Mouse (Mus musculus): ENCODE results near the gene Slc38a9. TPM values are rescaled to one million over a fixed set of nuclear protein-coding genes. Genes with fewer than 3 reads are reported as not detected.

Slc38a9 gene
- total and polyA plus RNA-seq, 2 experiments from 2014 or later: 7.6 to 10.7 TPM

- no peaks in the 10 kb centered on the region for H3K27me3 ChIP-seq (ENCODE audit: control insufficient read depth, insufficient read depth, low read length)
- H3K9ac ChIP-seq (replicated peaks; ENCODE audit: low read depth, low read length): no peak overlapping the region
- DNase-seq (ENCODE audit: low spot score) (peak; percentile 77), ATAC-seq (ENCODE audit: insufficient read depth, low read depth) (peak; percentile 63)
- no peak overlapping the region for H3K4me3 ChIP-seq (ENCODE audit: low read depth, low read length)
- TF ChIP-seq EP300 (IDR thresholded peaks at IDR 0.05; ENCODE audit: low read depth): no peak
- TF ChIP-seq CTCF (IDR thresholded peaks at IDR 0.05; ENCODE audit: low read depth): no peak
- peaks cover 4% of the 10 kb centered on the region; the same call in 1 of the 2 replicates for H3K9me3 ChIP-seq (replicated peaks; ENCODE audit: control insufficient read depth, low read length)
- no peaks in the 10 kb centered on the region for H3K4me1 ChIP-seq (ENCODE audit: control insufficient read depth, insufficient read depth)
- peak overlapping the region; percentile 78 for H3K27ac ChIP-seq (ENCODE audit: low read depth)
- no peak overlapping the region for H3K4me2 ChIP-seq (ENCODE audit: low read depth, low read length)
- no peaks in the 10 kb centered on the region for H3K36me3 ChIP-seq (replicated peaks; ENCODE audit: control insufficient read depth, insufficient read depth, low read length)
- 32% methylated on average over 11 of the region's 11 CpGs for WGBS
Observed at GRCm38 (mm10) chr13:112770528-112771328, 110.2 kb downstream of the Slc38a9 start.

GRCm38 (mm10) chr13:112771447-112772208 lies 111.1 kb downstream of the Slc38a9 start:
- Histone ChIP-seq H3K27ac (ENCODE audit: low read depth) (peak overlapping the region; percentile 78), H3K4me3 (ENCODE audit: low read depth, low read length) (no peak overlapping the region)

GRCm38 (mm10) chr13:112772252-112772651 lies 111.7 kb downstream of the Slc38a9 start:
- DNase-seq (ENCODE audit: low spot score): no peak
- no peaks in the 10 kb centered on the region for H3K9me3 ChIP-seq (replicated peaks; ENCODE audit: control insufficient read depth, low read length)
- H3K9ac ChIP-seq (replicated peaks; ENCODE audit: low read depth, low read length): no peak overlapping the region
- peak overlapping the region; percentile 65; the same call in 1 of the 2 replicates for H3K27ac ChIP-seq (ENCODE audit: low read depth)
- H3K36me3 ChIP-seq (replicated peaks; ENCODE audit: control insufficient read depth, insufficient read depth, low read length): no peaks in the 10 kb centered on the region
- no peak overlapping the region for H3K4me2 ChIP-seq (ENCODE audit: low read depth, low read length)
- no peak for ATAC-seq (ENCODE audit: insufficient read depth, low read depth)
- no peak for TF ChIP-seq CTCF (IDR thresholded peaks at IDR 0.05; ENCODE audit: low read depth)
- TF ChIP-seq EP300 (IDR thresholded peaks at IDR 0.05; ENCODE audit: low read depth): 0 out of 2 replicates have a peak, but pooled peaks have one; percentile 12
- no peaks in the 10 kb centered on the region for H3K27me3 ChIP-seq (ENCODE audit: control insufficient read depth, insufficient read depth, low read length)
- H3K4me1 ChIP-seq (ENCODE audit: control insufficient read depth, insufficient read depth): no peaks in the 10 kb centered on the region
- H3K4me3 ChIP-seq (ENCODE audit: low read depth, low read length): no peak overlapping the region
- WGBS: 59% methylated on average over 11 of the region's 11 CpGs

More at GRCm38 (mm10) chr13:112771447-112772208, 111.1 kb downstream of the Slc38a9 start:
- H3K27me3 ChIP-seq (ENCODE audit: control insufficient read depth, insufficient read depth, low read length): no peaks in the 10 kb centered on the region
- H3K36me3 ChIP-seq (replicated peaks; ENCODE audit: control insufficient read depth, insufficient read depth, low read length): no peaks in the 10 kb centered on the region
- TF ChIP-seq EP300 (IDR thresholded peaks at IDR 0.05; ENCODE audit: low read depth): peak; percentile 55; the same call in 1 of the 2 replicates
- no peak for TF ChIP-seq CTCF (IDR thresholded peaks at IDR 0.05; ENCODE audit: low read depth)
- ATAC-seq (ENCODE audit: insufficient read depth, low read depth): no peak
- no peaks in the 10 kb centered on the region for H3K4me1 ChIP-seq (ENCODE audit: control insufficient read depth, insufficient read depth)
- WGBS: 31% methylated on average over 15 of the region's 15 CpGs
- H3K9me3 ChIP-seq (replicated peaks; ENCODE audit: control insufficient read depth, low read length): peaks cover 4% of the 10 kb centered on the region; the same call in 1 of the 2 replicates
- no peak overlapping the region for H3K4me2 ChIP-seq (ENCODE audit: low read depth, low read length)
- DNase-seq (ENCODE audit: low spot score): no peak
- no peak overlapping the region for H3K9ac ChIP-seq (replicated peaks; ENCODE audit: low read depth, low read length)

- TF ChIP-seq CTCF (IDR thresholded peaks at IDR 0.05; ENCODE audit: low read depth): no peak
- no peak for TF ChIP-seq EP300 (IDR thresholded peaks at IDR 0.05; ENCODE audit: low read depth)
- no peak for ATAC-seq (ENCODE audit: insufficient read depth, low read depth)
Observed at GRCm38 (mm10) chr13:112772861-112773260, 112.3 kb downstream of the Slc38a9 start.

GRCm38 (mm10) chr13:112773991-112774675 lies 113.6 kb downstream of the Slc38a9 start:
- Histone ChIP-seq H3K36me3 (replicated peaks; ENCODE audit: control insufficient read depth, insufficient read depth, low read length) (no peaks in the 10 kb centered on the region), H3K9ac (replicated peaks; ENCODE audit: low read depth, low read length) (no peak overlapping the region), H3K4me2 (ENCODE audit: low read depth, low read length) (no peak overlapping the region), H3K4me1 (ENCODE audit: control insufficient read depth, insufficient read depth) (no peaks in the 10 kb centered on the region), H3K9me3 (replicated peaks; ENCODE audit: control insufficient read depth, low read length) (no peaks in the 10 kb centered on the region), H3K4me3 (ENCODE audit: low read depth, low read length) (no peak overlapping the region), H3K27ac (ENCODE audit: low read depth) (no peak overlapping the region), H3K27me3 (ENCODE audit: control insufficient read depth, insufficient read depth, low read length) (no peaks in the 10 kb centered on the region)
- TF ChIP-seq EP300 (IDR thresholded peaks at IDR 0.05; ENCODE audit: low read depth): no peak
- no peak for TF ChIP-seq CTCF (IDR thresholded peaks at IDR 0.05; ENCODE audit: low read depth)
- ATAC-seq (ENCODE audit: insufficient read depth, low read depth) (no peak), DNase-seq (ENCODE audit: low spot score) (no peak)
- WGBS: 90% methylated on average over 3 of the region's 3 CpGs

More at GRCm38 (mm10) chr13:112772861-112773260, 112.3 kb downstream of the Slc38a9 start:
- H3K9ac ChIP-seq (replicated peaks; ENCODE audit: low read depth, low read length): no peak overlapping the region
- H3K36me3 ChIP-seq (replicated peaks; ENCODE audit: control insufficient read depth, insufficient read depth, low read length): no peaks in the 10 kb centered on the region
- H3K9me3 ChIP-seq (replicated peaks; ENCODE audit: control insufficient read depth, low read length): no peaks in the 10 kb centered on the region
- H3K4me2 ChIP-seq (ENCODE audit: low read depth, low read length): no peak overlapping the region
- H3K4me1 ChIP-seq (ENCODE audit: control insufficient read depth, insufficient read depth): no peaks in the 10 kb centered on the region
- H3K27ac ChIP-seq (ENCODE audit: low read depth): peak overlapping the region; percentile 1; the same call in 1 of the 2 replicates
- DNase-seq (ENCODE audit: low spot score): no peak
- WGBS: 58% methylated on average over 14 of the region's 14 CpGs
- no peaks in the 10 kb centered on the region for H3K27me3 ChIP-seq (ENCODE audit: control insufficient read depth, insufficient read depth, low read length)
- H3K4me3 ChIP-seq (ENCODE audit: low read depth, low read length): no peak overlapping the region
